Mouse (Mus musculus) ES-E14 (cell line): Measurements from ENCODE around the gene Cald1. TPM values are rescaled to one million over a fixed set of nuclear protein-coding genes. Genes with fewer than 3 reads are reported as not detected.

ENCODE experiments used
- DNase-seq: peaks from one replicate; pipeline ENCODE4 v3.0.0-alpha.2; 2013; ENCODE audit warnings: low read depth, low spot score
- H3K27ac ChIP-seq: 2 replicates; pipeline ENCODE4 v1.5.1; 2012; ENCODE audit warnings: low read depth, mild to moderate bottlenecking, low read length, moderate library complexity, mixed read lengths; ENCODE audit not compliant: poor library complexity, insufficient read depth, severe bottlenecking
- H3K36me3 ChIP-seq: 2 replicates; pipeline ENCODE4 v1.6.1; 2012; ENCODE audit warnings: mild to moderate bottlenecking, low read length, moderate library complexity, mixed read lengths; ENCODE audit not compliant: control insufficient read depth, poor library complexity, insufficient read depth, severe bottlenecking
- H3K4me1 ChIP-seq, 2 experiments: fragments of 150-350 bp in 1 of 2; sonication (generic) in 1 of 2; 2 replicates each; pipeline ENCODE4 v1.6.1; 2012; ENCODE audit warnings: low read length in 2 of 2, mild to moderate bottlenecking in 1 of 2, mixed read lengths in 1 of 2; ENCODE audit not compliant: control insufficient read depth in 2 of 2, insufficient read depth in 2 of 2, poor library complexity in 1 of 2
- H3K4me3 ChIP-seq, 2 experiments: fragments of 150-350 bp in 1 of 2; sonication (generic) in 1 of 2; 2 replicates each; pipeline ENCODE4 v1.5.1; 2012; ENCODE audit warnings: low read length in 2 of 2, low read depth in 1 of 2, mild to moderate bottlenecking in 1 of 2, mixed read lengths in 1 of 2; ENCODE audit not compliant: insufficient read depth in 1 of 2, poor library complexity in 1 of 2, severe bottlenecking in 1 of 2
- H3K9ac ChIP-seq: 2 replicates; pipeline ENCODE4 v1.6.1; 2012; ENCODE audit warnings: low read depth, mild to moderate bottlenecking, low read length, mixed read lengths; ENCODE audit not compliant: poor library complexity, insufficient read depth, severe bottlenecking
- H3K9me3 ChIP-seq: fragments of 150-350 bp; sonication (generic); 2 replicates; pipeline ENCODE4 v1.6.1; 2012; ENCODE audit warnings: low read depth, mild to moderate bottlenecking, low read length; ENCODE audit not compliant: control insufficient read depth, insufficient read depth
- CHD2 ChIP-seq: IDR thresholded peaks from 2 replicates; pipeline ENCODE4 v1.6.1; 2014; ENCODE audit warnings: mild to moderate bottlenecking, low read depth, low read length, inconsistent platforms
- HCFC1 ChIP-seq: IDR thresholded peaks from 2 replicates; pipeline ENCODE4 v1.6.1; 2012; ENCODE audit warnings: low read length, inconsistent platforms, borderline replicate concordance; ENCODE audit not compliant: insufficient read depth
- MAFK ChIP-seq: IDR thresholded peaks from 2 replicates; pipeline ENCODE4 v1.6.1; 2014; ENCODE audit warnings: mild to moderate bottlenecking, low read depth, low read length, inconsistent platforms; ENCODE audit not compliant: insufficient read depth
- ZC3H11A ChIP-seq: IDR thresholded peaks from 2 replicates; pipeline ENCODE4 v1.6.1; 2012; ENCODE audit warnings: low read depth, mild to moderate bottlenecking, inconsistent platforms, low read length, borderline replicate concordance
- ZNF384 ChIP-seq: IDR thresholded peaks from 2 replicates; pipeline ENCODE4 v1.6.1; 2012; ENCODE audit warnings: low read depth, low read length, inconsistent platforms
- in situ Hi-C, 2 experiments: fragments of 600-800 bp; cut with MboI; formaldehyde crosslinking; loops; one replicate each; pipeline ENCODE4 v1.15.1; 2025; ENCODE audit warnings: low sequenced_read_pairs in 2 of 2, inconsistent platforms in 1 of 2; ENCODE audit not compliant: unreplicated experiment in 2 of 2
- total RNA-seq: library from RNA; depleted of rRNA; stranded (reverse); fragments of 300-350 nt; gene quantifications from 2 replicates; pipeline ENCODE4 v1.2.3, GENCODE M21; 2012

The Cald1 gene
- total RNA-seq, 1 experiment = 108 TPM

- H3K27ac ChIP-seq = no peak overlapping the region
- TF ChIP-seq CHD2 (no peak), MAFK (no peak), ZC3H11A (no peak), ZNF384 (no peak), HCFC1 (no peak)
- H3K36me3 ChIP-seq = no peaks in the 10 kb centered on the region
- no peaks in the 10 kb centered on the region for H3K4me1 ChIP-seq
- H3K9me3 ChIP-seq = no peaks in the 10 kb centered on the region
- in situ Hi-C loops = no loop called here
- no peak overlapping the region for H3K9ac ChIP-seq
- H3K4me3 ChIP-seq = no peak overlapping the region
- DNase-seq = no peak
Measured at GRCm38 (mm10) chr6:34655719-34656118, 57.4 kb downstream of the Cald1 start.

GRCm38 (mm10) chr6:34658791-34659190, 60.5 kb downstream of the Cald1 start:
- TF ChIP-seq CHD2 (no peak), ZC3H11A (no peak), HCFC1 (no peak), MAFK (no peak), ZNF384 (no peak)
- DNase-seq = no peak
- Histone ChIP-seq H3K27ac (no peak overlapping the region), H3K4me3 (no peak overlapping the region), H3K9ac (no peak overlapping the region), H3K4me1 (0 out of 4 replicates have a peak, but pooled peaks cover 0 to 1% of the 10 kb centered on the region in 2 experiments), H3K9me3 (no peaks in the 10 kb centered on the region), H3K36me3 (no peaks in the 10 kb centered on the region)
- in situ Hi-C loops = no loop called here

GRCm38 (mm10) chr6:34660724-34661123, 62.4 kb downstream of the Cald1 start:
- H3K27ac ChIP-seq = no peak overlapping the region
- H3K9me3 ChIP-seq = no peaks in the 10 kb centered on the region
- H3K4me3 ChIP-seq = no peak overlapping the region
- no peaks in the 10 kb centered on the region for H3K36me3 ChIP-seq
- no peak overlapping the region for H3K9ac ChIP-seq
- 0 out of 4 replicates have a peak, but pooled peaks cover 0 to 1% of the 10 kb centered on the region in 2 experiments for H3K4me1 ChIP-seq
- in situ Hi-C loops = no loop called here
- no peak for TF ChIP-seq MAFK
- TF ChIP-seq HCFC1 = no peak
- no peak for TF ChIP-seq ZC3H11A
- no peak for TF ChIP-seq CHD2
- no peak for TF ChIP-seq ZNF384
- no peak for DNase-seq

GRCm38 (mm10) chr6:34662626-34663025, 64.3 kb downstream of the Cald1 start:
- H3K9me3 ChIP-seq = no peaks in the 10 kb centered on the region
- no peak for DNase-seq
- no peak overlapping the region for H3K9ac ChIP-seq
- in situ Hi-C loops = no loop called here
- 0 out of 4 replicates have a peak, but pooled peaks cover 0 to 1% of the 10 kb centered on the region in 2 experiments for H3K4me1 ChIP-seq
- no peak overlapping the region for H3K27ac ChIP-seq
- TF ChIP-seq HCFC1 = no peak
- TF ChIP-seq MAFK = no peak
- no peak for TF ChIP-seq ZC3H11A
- no peak for TF ChIP-seq ZNF384
- no peak for TF ChIP-seq CHD2
- no peak overlapping the region for H3K4me3 ChIP-seq
- no peaks in the 10 kb centered on the region for H3K36me3 ChIP-seq

GRCm38 (mm10) chr6:34664291-34664690, 66.0 kb downstream of the Cald1 start:
- H3K9me3 ChIP-seq = no peaks in the 10 kb centered on the region
- DNase-seq = no peak
- H3K4me3 ChIP-seq = no peak overlapping the region
- H3K4me1 ChIP-seq = 0 out of 4 replicates have a peak, but pooled peaks cover 0 to 1% of the 10 kb centered on the region in 2 experiments
- no peaks in the 10 kb centered on the region for H3K36me3 ChIP-seq
- in situ Hi-C loops = no loop called here
- H3K9ac ChIP-seq = no peak overlapping the region
- no peak overlapping the region for H3K27ac ChIP-seq
- no peak for TF ChIP-seq CHD2
- TF ChIP-seq MAFK = no peak
- no peak for TF ChIP-seq ZC3H11A
- TF ChIP-seq ZNF384 = no peak
- no peak for TF ChIP-seq HCFC1
